Mouse (Mus musculus) urinary bladder, postnatal 25 days (tissue): ENCODE results near the gene Sp6.

Source experiments
- DNase-seq: peaks from one replicate; pipeline ENCODE4 v3.0.0; 2022; ENCODE audit warnings: low spot score

Gene Sp6

GRCm38 (mm10) chr11:97021873-97022484 lies 8.8 kb downstream of the Sp6 start:
- DNase-seq = peak; percentile 70

GRCm38 (mm10) chr11:97024977-97025376 lies 11.8 kb downstream of the Sp6 start:
- DNase-seq = peak; percentile 46

- DNase-seq = peak; percentile 83
Measured at GRCm38 (mm10) chr11:97025721-97026344, 12.6 kb downstream of the Sp6 start.

GRCm38 (mm10) chr11:97029686-97030417 lies 16.7 kb downstream of the Sp6 start, which contains the start of gene Scrn2:
Gene Scrn2 (plus strand): TSS chr11:97029938.
- DNase-seq = peak; percentile 81

GRCm38 (mm10) chr11:97030426-97030825 lies 17.2 kb downstream of the Sp6 start:
- DNase-seq = no peak

- no peak for DNase-seq
Measured at GRCm38 (mm10) chr11:97031977-97032376, 18.8 kb downstream of the Sp6 start.

- no peak for DNase-seq
Measured at GRCm38 (mm10) chr11:97032499-97032898, 19.3 kb downstream of the Sp6 start.

GRCm38 (mm10) chr11:97033781-97034180 lies 20.6 kb downstream of the Sp6 start:
- no peak for DNase-seq

- DNase-seq = no peak
Measured at GRCm38 (mm10) chr11:97036141-97036540, 22.9 kb downstream of the Sp6 start.

- DNase-seq = no peak
Measured at GRCm38 (mm10) chr11:97038881-97039280, 25.7 kb downstream of the Sp6 start.

- no peak for DNase-seq
Measured at GRCm38 (mm10) chr11:97040301-97041021, 27.3 kb downstream of the Sp6 start.

- DNase-seq = peak; percentile 90
Measured at GRCm38 (mm10) chr11:97041022-97041899, 28.1 kb downstream of the Sp6 start, which contains the start of the genes Lrrc46 and Mrpl10. Gene Lrrc46 (minus strand): TSS chr11:97041407. Gene Mrpl10 (plus strand): TSS chr11:97041560.

GRCm38 (mm10) chr11:97044902-97045301 lies 31.7 kb downstream of the Sp6 start:
- DNase-seq = no peak

GRCm38 (mm10) chr11:97045861-97046260 lies 32.7 kb downstream of the Sp6 start:
- DNase-seq = no peak

- no peak for DNase-seq
Measured at GRCm38 (mm10) chr11:97048090-97048650, 35.0 kb downstream of the Sp6 start.

- no peak for DNase-seq
Measured at GRCm38 (mm10) chr11:97049492-97050085, 36.4 kb downstream of the Sp6 start.

GRCm38 (mm10) chr11:97050216-97050943 lies 37.2 kb downstream of the Sp6 start, which contains the start of gene Osbpl7:
Gene Osbpl7 (plus strand): TSS chr11:97050628.
- peak; percentile 51 for DNase-seq

GRCm38 (mm10) chr11:97050944-97051586 lies 37.9 kb downstream of the Sp6 start:
- no peak for DNase-seq

GRCm38 (mm10) chr11:97052219-97052646 lies 39.0 kb downstream of the Sp6 start:
- peak; percentile 17 for DNase-seq
